Mouse (Mus musculus): ENCODE results near the gene Atrnl1. TPM values are rescaled to one million over a fixed set of nuclear protein-coding genes. Genes with fewer than 3 reads are reported as not detected.

The Atrnl1 gene
- polyA plus RNA-seq, 1 experiment from 2014 or later, result 8.1 TPM

DNA sequence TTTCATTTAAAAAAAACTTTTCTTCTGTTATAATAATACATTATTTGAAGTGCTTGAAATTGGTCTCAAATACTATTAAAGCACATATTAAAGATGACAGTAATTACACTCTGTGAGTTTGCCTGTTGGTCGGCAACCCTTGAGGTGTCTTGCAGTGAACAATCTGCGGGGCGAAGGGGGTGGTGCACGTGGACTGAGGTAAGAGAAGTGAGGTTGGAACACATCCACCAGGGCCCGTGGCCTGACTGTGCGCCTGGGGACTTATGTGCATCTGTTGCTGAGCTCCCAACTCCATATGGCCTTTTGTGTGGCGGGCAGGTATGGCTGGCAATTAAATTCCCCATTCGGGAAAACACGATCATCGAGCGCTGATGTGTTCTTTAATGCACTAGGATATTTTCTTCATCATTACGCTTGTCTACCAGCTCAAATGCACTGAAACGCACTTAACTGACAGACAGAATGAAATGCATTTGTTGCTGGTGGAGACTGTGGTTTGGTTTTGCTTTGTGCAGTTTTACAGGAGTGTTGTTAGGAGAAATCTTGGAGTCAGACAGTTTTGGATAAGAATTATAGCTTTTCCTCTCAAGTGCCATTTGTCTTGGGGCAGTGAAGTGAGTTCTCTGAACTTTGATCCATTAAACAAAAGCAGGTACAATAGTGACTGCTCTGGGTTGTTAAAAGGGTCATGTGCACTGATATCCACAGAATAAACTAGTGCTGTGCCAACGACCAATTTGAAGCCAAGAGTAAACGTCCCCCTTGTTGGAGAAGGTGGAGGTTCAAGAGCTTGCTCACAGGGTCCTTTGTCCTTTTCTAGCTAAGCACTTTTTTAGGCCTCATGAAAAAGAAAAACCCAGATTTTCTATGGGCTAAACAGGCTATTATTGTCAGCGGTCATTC lies 351.2 kb downstream of the Atrnl1 start:
- H3K9ac ChIP-seq (ENCODE audit: low read depth, low read length), result no peak overlapping the region
- 76% methylated on average over 16 of the region's 16 CpGs for WGBS
- no peak for TF ChIP-seq CTCF (IDR thresholded peaks at IDR 0.05; ENCODE audit: low read depth)
- H3K4me3 ChIP-seq (replicated peaks; ENCODE audit: low read depth, low read length), result no peak overlapping the region
- no peak overlapping the region for H3K4me2 ChIP-seq (ENCODE audit: low read length)
- no peak overlapping the region for H3K27ac ChIP-seq
- no peaks in the 10 kb centered on the region for H3K9me3 ChIP-seq (replicated peaks; ENCODE audit: low read length)
- DNase-seq (ENCODE audit: low spot score) (no peak), ATAC-seq (replicated peaks; ENCODE audit: low FRiP score, low read depth) (no peak)
- no peaks in the 10 kb centered on the region for H3K4me1 ChIP-seq (replicated peaks; ENCODE audit: insufficient read depth, low read length)
- H3K36me3 ChIP-seq (ENCODE audit: insufficient read depth, low read length), result no peaks in the 10 kb centered on the region
- H3K27me3 ChIP-seq (ENCODE audit: insufficient read depth, low read length), result no peaks in the 10 kb centered on the region

DNA sequence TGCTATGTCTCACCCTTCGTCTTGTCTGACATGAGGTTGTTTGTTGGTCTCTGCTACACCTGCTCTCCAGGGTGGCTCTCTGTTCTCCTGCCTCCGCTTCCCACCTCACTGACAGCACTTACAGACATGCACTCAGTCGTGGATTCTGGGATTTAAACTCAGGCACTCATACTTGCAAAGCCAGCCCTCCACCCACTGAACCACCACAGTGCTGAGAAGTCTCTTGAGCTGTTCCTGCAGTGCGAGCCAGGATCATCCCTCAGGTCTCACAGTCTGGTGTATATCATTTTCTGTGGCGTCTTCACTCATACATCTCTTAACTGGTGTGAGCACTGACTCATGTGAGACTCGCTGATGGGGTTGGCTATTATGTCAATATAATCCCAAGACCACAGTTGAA lies 353.0 kb downstream of the Atrnl1 start:
- no peak for TF ChIP-seq CTCF (IDR thresholded peaks at IDR 0.05; ENCODE audit: low read depth)
- Histone ChIP-seq H3K4me3 (replicated peaks; ENCODE audit: low read depth, low read length) (no peak overlapping the region), H3K27me3 (ENCODE audit: insufficient read depth, low read length) (no peaks in the 10 kb centered on the region), H3K9ac (ENCODE audit: low read depth, low read length) (no peak overlapping the region), H3K27ac (no peak overlapping the region), H3K9me3 (replicated peaks; ENCODE audit: low read length) (no peaks in the 10 kb centered on the region), H3K4me2 (ENCODE audit: low read length) (no peak overlapping the region), H3K4me1 (replicated peaks; ENCODE audit: insufficient read depth, low read length) (no peaks in the 10 kb centered on the region), H3K36me3 (ENCODE audit: insufficient read depth, low read length) (no peaks in the 10 kb centered on the region)
- no peak for DNase-seq (ENCODE audit: low spot score)
- 90% methylated on average over 6 of the region's 6 CpGs for WGBS
- ATAC-seq (replicated peaks; ENCODE audit: low FRiP score, low read depth), result no peak

DNA sequence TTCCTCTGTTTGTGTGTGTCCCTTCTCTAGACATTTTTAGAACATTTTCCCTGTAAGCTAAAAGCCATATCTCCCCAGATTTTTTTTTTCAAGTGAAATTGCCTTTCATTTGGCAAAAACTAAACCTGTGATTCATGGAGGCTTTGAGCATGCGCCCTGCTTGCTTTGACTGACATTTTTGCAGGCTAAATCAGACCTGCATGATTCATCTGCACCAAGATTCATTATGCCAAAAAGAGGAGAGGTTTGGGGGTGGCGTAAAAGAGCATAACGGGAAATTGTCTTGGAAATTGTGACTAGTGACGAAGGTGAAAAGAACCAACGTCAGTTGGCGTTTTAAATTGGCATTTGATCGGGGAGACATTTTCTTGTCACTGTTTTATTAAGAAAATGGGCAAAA lies 358.9 kb downstream of the Atrnl1 start:
- WGBS, result 91% methylated on average over 7 of the region's 7 CpGs
- Histone ChIP-seq H3K27ac (no peak overlapping the region), H3K9me3 (replicated peaks; ENCODE audit: low read length) (no peaks in the 10 kb centered on the region), H3K36me3 (ENCODE audit: insufficient read depth, low read length) (no peaks in the 10 kb centered on the region), H3K4me2 (ENCODE audit: low read length) (no peak overlapping the region), H3K4me3 (replicated peaks; ENCODE audit: low read depth, low read length) (no peak overlapping the region), H3K27me3 (ENCODE audit: insufficient read depth, low read length) (no peaks in the 10 kb centered on the region), H3K4me1 (replicated peaks; ENCODE audit: insufficient read depth, low read length) (no peaks in the 10 kb centered on the region), H3K9ac (ENCODE audit: low read depth, low read length) (no peak overlapping the region)
- ATAC-seq (replicated peaks; ENCODE audit: low FRiP score, low read depth), result no peak
- no peak for DNase-seq (ENCODE audit: low spot score)
- TF ChIP-seq CTCF (IDR thresholded peaks at IDR 0.05; ENCODE audit: low read depth), result no peak

GRCm38 (mm10) chr19:57970342-57970895 lies 359.6 kb downstream of the Atrnl1 start:
- TF ChIP-seq CTCF (IDR thresholded peaks at IDR 0.05; ENCODE audit: low read depth), result 0 out of 2 replicates have a peak, but pooled peaks have one; percentile 25
- H3K9ac ChIP-seq (ENCODE audit: low read depth, low read length), result no peak overlapping the region
- H3K9me3 ChIP-seq (replicated peaks; ENCODE audit: low read length), result no peaks in the 10 kb centered on the region
- WGBS, result 79% methylated on average over 13 of the region's 13 CpGs
- no peak overlapping the region for H3K4me2 ChIP-seq (ENCODE audit: low read length)
- no peak overlapping the region for H3K27ac ChIP-seq
- no peaks in the 10 kb centered on the region for H3K36me3 ChIP-seq (ENCODE audit: insufficient read depth, low read length)
- H3K4me1 ChIP-seq (replicated peaks; ENCODE audit: insufficient read depth, low read length), result no peaks in the 10 kb centered on the region
- no peaks in the 10 kb centered on the region for H3K27me3 ChIP-seq (ENCODE audit: insufficient read depth, low read length)
- no peak overlapping the region for H3K4me3 ChIP-seq (replicated peaks; ENCODE audit: low read depth, low read length)
- DNase-seq (ENCODE audit: low spot score) (peak; percentile 18), ATAC-seq (replicated peaks; ENCODE audit: low FRiP score, low read depth) (no peak)

- Histone ChIP-seq H3K9me3 (replicated peaks; ENCODE audit: low read length) (no peaks in the 10 kb centered on the region), H3K36me3 (ENCODE audit: insufficient read depth, low read length) (0 out of 2 replicates have a peak, but pooled peaks cover 3% of the 10 kb centered on the region), H3K4me3 (replicated peaks; ENCODE audit: low read depth, low read length) (no peak overlapping the region), H3K27ac (no peak overlapping the region), H3K4me1 (replicated peaks; ENCODE audit: insufficient read depth, low read length) (no peaks in the 10 kb centered on the region), H3K27me3 (ENCODE audit: insufficient read depth, low read length) (no peaks in the 10 kb centered on the region), H3K4me2 (ENCODE audit: low read length) (no peak overlapping the region), H3K9ac (ENCODE audit: low read depth, low read length) (no peak overlapping the region)
- 93% methylated on average over 6 of the region's 6 CpGs for WGBS
- no peak for TF ChIP-seq CTCF (IDR thresholded peaks at IDR 0.05; ENCODE audit: low read depth)
- DNase-seq (ENCODE audit: low spot score) (no peak), ATAC-seq (replicated peaks; ENCODE audit: low FRiP score, low read depth) (no peak)
Observed at GRCm38 (mm10) chr19:57975201-57975600, 364.4 kb downstream of the Atrnl1 start.

DNA sequence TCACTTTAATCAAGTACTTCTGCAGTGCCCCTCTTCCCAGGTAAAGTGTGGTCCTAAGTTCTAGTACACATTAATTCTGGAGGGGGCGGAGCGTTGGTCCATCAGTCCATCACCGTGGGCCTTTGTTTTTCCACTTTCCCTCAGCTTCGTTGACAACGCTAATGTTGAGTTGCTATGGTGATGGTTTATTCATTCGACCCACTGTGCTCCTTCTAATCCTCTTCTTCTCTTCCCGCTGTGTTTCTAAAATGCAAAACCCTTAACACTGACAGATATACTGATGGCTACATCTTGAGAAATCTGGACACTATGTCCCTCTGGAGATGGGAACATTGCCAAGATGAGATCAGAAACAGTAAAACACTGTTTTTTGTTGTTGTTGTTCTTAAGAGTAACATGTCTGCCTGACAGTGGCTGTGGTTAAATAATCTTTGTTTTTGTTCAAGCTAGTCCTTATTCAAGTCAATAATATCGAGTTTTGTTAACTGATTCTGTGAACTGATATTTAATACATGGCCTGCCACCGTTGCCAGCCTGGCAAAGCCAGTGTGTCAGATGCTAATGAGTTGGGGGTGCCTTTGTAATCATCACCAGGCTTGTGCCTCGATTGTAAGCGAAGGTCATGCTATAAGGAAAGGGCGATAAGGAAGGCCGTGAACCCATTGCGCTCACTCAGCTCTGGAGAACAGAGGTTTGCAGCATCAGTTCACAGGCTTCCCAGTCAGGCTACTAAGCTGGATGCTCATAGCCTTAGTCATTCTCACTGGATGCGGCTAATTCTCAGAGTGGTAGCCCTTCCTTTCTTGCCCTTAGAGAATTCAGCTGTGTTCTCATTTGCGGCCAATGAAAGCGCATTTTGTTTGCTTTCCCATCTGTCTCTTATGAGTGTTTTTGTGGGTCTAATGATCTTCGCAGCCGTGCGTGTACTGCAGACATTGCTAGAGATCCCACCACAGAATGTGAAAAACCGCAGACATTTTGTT lies 375.4 kb downstream of the Atrnl1 start:
- H3K27me3 ChIP-seq (ENCODE audit: insufficient read depth, low read length), result no peaks in the 10 kb centered on the region
- no peak overlapping the region for H3K9ac ChIP-seq (ENCODE audit: low read depth, low read length)
- no peaks in the 10 kb centered on the region for H3K36me3 ChIP-seq (ENCODE audit: insufficient read depth, low read length)
- H3K9me3 ChIP-seq (replicated peaks; ENCODE audit: low read length), result no peaks in the 10 kb centered on the region
- H3K27ac ChIP-seq, result no peak overlapping the region
- WGBS, result 81% methylated on average over 21 of the region's 21 CpGs
- H3K4me3 ChIP-seq (replicated peaks; ENCODE audit: low read depth, low read length), result no peak overlapping the region
- no peak for DNase-seq (ENCODE audit: low spot score)
- ATAC-seq (replicated peaks; ENCODE audit: low FRiP score, low read depth), result no peak
- H3K4me2 ChIP-seq (ENCODE audit: low read length), result no peak overlapping the region
- no peak for TF ChIP-seq CTCF (IDR thresholded peaks at IDR 0.05; ENCODE audit: low read depth)
- 0 out of 2 replicates have a peak, but pooled peaks cover 4% of the 10 kb centered on the region for H3K4me1 ChIP-seq (replicated peaks; ENCODE audit: insufficient read depth, low read length)
